Mouse (Mus musculus): ENCODE measurements around the gene Ryr1.
"Not testable (repeated sequence)": the region's sequence is repeated elsewhere in the genome, so short reads cannot be mapped to it uniquely, and the experiment has no call there.

Ryr1 gene

GRCm38 (mm10) chr7:29000651-29001605 lies 124.1 kb downstream of the Ryr1 start:
- in situ Hi-C loops (cut with MboI; ENCODE audit: low sequenced_read_pairs), result no loop called here

DNA sequence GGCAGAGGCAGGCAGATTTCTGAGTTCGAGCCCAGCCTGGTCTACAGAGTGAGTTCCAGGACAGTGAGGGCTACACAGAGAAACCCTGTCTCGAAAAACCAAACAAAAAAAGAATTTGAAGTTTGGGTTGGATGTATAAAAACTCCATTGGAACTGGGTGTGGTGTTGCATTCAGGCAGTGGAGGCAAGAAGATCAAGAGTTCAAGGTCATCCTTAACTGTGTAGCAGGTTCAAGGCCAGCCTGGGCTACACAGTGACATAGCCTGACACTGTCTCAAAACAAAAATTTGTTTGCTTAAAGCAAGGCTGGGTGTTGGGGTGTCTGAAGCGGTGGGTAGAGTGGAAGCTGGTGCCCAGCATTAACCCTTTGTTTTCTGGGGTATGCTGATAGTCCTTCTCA lies 131.6 kb downstream of the Ryr1 start:
- in situ Hi-C loops (cut with MboI; ENCODE audit: low sequenced_read_pairs), result loop anchor here (5.0 kb wide), 1 partner anchor 44 kb away; no protein-coding TSS in a partner anchor

- in situ Hi-C loops (cut with MboI; ENCODE audit: low sequenced_read_pairs), result loop anchor here (5.0 kb wide), 1 partner anchor 44 kb away; no protein-coding TSS in a partner anchor
Observed at GRCm38 (mm10) chr7:28992997-28993396, 132.0 kb downstream of the Ryr1 start.

- in situ Hi-C loops (cut with MboI; ENCODE audit: low sequenced_read_pairs), result loop anchor here (5.0 kb wide), 1 partner anchor 46 kb away; no protein-coding TSS in a partner anchor
Observed at GRCm38 (mm10) chr7:28991616-28992015, 133.4 kb downstream of the Ryr1 start.

DNA sequence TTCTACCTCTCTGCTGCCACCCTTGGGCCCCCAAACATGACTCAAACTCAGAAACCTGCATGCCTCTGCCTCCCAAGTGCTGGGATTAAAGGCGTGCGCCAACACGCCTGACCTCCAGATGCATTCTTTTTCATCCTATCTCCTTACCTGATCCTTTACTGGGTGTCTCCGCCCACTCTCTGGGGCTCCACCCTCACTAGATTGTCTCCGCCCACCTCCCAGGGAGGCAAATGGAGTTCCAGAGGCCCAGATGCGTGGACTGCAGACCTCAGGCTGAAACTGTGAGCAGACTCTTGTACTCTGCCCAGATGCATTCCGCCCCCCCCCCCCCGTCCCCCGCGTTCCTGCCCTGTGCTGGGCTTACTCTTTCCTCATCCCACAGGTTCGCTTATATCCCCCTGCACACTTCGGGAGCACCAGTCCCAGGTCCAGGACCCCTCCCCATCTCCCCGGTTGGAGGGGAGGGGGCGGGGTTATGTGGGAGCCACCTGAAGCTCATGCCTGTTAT lies 134.2 kb downstream of the Ryr1 start:
- in situ Hi-C loops (cut with MboI; ENCODE audit: low sequenced_read_pairs), result loop anchor here (5.0 kb wide), 1 partner anchor 46 kb away; no protein-coding TSS in a partner anchor

- in situ Hi-C loops (cut with MboI; ENCODE audit: low sequenced_read_pairs), result no loop called here
Observed at GRCm38 (mm10) chr7:28985207-28985606, 139.8 kb downstream of the Ryr1 start.

DNA sequence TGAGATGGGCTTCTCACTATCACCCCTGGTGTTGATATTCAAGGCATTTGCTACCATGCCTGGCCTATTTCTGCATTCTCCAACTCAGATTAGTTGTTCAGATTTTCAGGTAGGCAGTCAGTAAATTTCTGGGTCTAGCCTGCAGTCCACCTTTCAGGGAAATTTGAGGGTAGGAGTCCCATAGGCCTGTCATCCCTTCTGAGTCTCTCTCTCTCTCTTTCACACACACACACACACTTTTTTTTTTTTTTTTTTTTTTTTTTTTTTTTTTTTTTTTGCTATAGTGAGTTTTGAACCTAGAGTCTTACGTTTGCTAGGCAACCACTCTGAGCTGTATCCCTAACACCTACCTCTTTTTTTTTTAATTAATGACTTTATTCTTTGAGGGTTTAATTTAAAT lies 140.5 kb downstream of the Ryr1 start:
- in situ Hi-C loops (cut with MboI; ENCODE audit: low sequenced_read_pairs), result no loop called here

GRCm38 (mm10) chr7:28983849-28984248 lies 141.1 kb downstream of the Ryr1 start:
- in situ Hi-C loops (cut with MboI; ENCODE audit: low sequenced_read_pairs), result no loop called here

GRCm38 (mm10) chr7:28983141-28983564 lies 141.8 kb downstream of the Ryr1 start:
- in situ Hi-C loops (cut with MboI; ENCODE audit: low sequenced_read_pairs), result no loop called here

GRCm38 (mm10) chr7:28982274-28983013 lies 142.5 kb downstream of the Ryr1 start:
- in situ Hi-C loops (cut with MboI; ENCODE audit: low sequenced_read_pairs), result no loop called here

GRCm38 (mm10) chr7:28981651-28982273 lies 143.2 kb downstream of the Ryr1 start, which contains the start of the genes Eif3k and Map4k1:
TSS of gene Eif3k (minus strand) at chr7:28981864.
TSS of gene Map4k1 (plus strand) at chr7:28982050.
- in situ Hi-C loops (cut with MboI; ENCODE audit: low sequenced_read_pairs), result no loop called here

DNA sequence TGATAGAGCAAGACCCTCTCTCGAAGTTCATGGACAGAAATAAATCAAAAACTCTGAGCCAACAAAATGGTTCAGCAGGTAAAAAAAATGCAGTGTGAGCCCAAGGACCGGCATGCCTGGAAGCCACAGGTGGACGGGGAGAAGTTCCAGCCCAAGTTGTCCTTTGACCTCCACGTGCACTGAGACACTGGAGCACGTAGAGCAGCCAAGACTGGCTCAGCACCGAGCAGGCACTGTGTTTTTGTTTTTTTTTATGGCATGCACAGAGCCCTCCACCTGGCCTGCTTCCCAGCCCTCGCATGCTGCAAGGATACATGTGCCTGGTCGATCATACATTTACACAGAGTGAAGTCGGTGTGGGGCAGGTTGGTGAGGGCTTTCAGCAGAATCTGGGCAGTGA lies 147.4 kb downstream of the Ryr1 start:
- in situ Hi-C loops (cut with MboI; ENCODE audit: low sequenced_read_pairs), result no loop called here

- in situ Hi-C loops (cut with MboI; ENCODE audit: low sequenced_read_pairs), result no loop called here
Observed at GRCm38 (mm10) chr7:28973025-28973424, 152.0 kb downstream of the Ryr1 start.

- in situ Hi-C loops (cut with MboI; ENCODE audit: low sequenced_read_pairs), result no loop called here
Observed at GRCm38 (mm10) chr7:28972542-28972985, 152.4 kb downstream of the Ryr1 start.

DNA sequence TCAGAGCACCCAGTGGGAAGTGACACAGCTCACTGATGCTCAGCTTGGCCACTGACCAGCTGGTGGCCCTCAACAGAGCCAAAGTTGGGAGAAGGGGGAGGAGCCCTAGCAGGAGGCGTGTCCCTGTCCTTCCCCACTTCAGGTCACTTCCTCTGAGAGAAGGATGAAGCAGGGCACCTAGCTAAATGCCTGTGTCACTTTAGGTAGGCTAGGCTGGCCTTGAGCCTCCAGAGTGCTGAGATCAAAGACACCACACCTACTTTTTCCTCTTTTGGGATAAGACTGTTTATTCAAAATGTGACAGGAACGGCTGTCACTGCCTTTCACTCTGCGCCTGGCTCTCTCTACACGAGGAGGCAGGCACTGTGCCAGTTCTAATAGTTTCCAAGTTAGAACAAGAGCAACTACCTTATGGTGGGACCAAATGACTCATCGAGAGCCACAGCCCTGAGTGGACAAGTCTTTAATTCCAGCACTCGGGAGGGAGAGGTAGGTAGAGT lies 153.2 kb downstream of the Ryr1 start:
- in situ Hi-C loops (cut with MboI; ENCODE audit: low sequenced_read_pairs), result no loop called here

GRCm38 (mm10) chr7:28971029-28971428 lies 153.9 kb downstream of the Ryr1 start:
- in situ Hi-C loops (cut with MboI; ENCODE audit: low sequenced_read_pairs), result no loop called here

- in situ Hi-C loops (cut with MboI; ENCODE audit: low sequenced_read_pairs), result no loop called here
Observed at GRCm38 (mm10) chr7:28969672-28970394, 155.1 kb downstream of the Ryr1 start.

- in situ Hi-C loops (cut with MboI; ENCODE audit: low sequenced_read_pairs), result no loop called here
Observed at GRCm38 (mm10) chr7:28969271-28969670, 155.7 kb downstream of the Ryr1 start.

GRCm38 (mm10) chr7:28968120-28968519 lies 156.9 kb downstream of the Ryr1 start:
- in situ Hi-C loops (cut with MboI; ENCODE audit: low sequenced_read_pairs), result not testable (repeated sequence)

Data from CH12F3 (cell line).